Mouse (Mus musculus): ENCODE data around the gene Drd2. TPM values are rescaled to one million over a fixed set of nuclear protein-coding genes. Genes with fewer than 3 reads are reported as not detected.

Drd2 gene
- 4.4 and 8.5 TPM in 2 replicates for polyA plus RNA-seq (2012; rRNA removed)

- no peak for DNase-seq (ENCODE audit: extremely low spot score in 1 of 2, low spot score in 1 of 2)
These were observed at the start of gene Drd2 for GRCm38 (mm10) chr9:49340136-49341043. Gene Drd2 (plus strand): TSS chr9:49340627.

GRCm38 (mm10) chr9:49295101-49295500 is 45.3 kb upstream of the Drd2 start:
- DNase-seq (ENCODE audit: extremely low spot score in 1 of 2, low spot score in 1 of 2): no peak

GRCm38 (mm10) chr9:49307576-49307975 is 32.9 kb upstream of the Drd2 start:
- peak; percentile 13 to 26 for DNase-seq (ENCODE audit: extremely low spot score in 1 of 2, low spot score in 1 of 2)

- DNase-seq (ENCODE audit: extremely low spot score in 1 of 2, low spot score in 1 of 2): peak in 1 of 2 experiments; percentile 9
These were observed 29.6 kb upstream of the Drd2 start for GRCm38 (mm10) chr9:49310821-49311220.

GRCm38 (mm10) chr9:49318638-49319037 is 21.8 kb upstream of the Drd2 start:
- no peak for DNase-seq (ENCODE audit: extremely low spot score in 1 of 2, low spot score in 1 of 2)

GRCm38 (mm10) chr9:49341044-49341365 is 578 bp downstream of the Drd2 start:
- no peak for DNase-seq (ENCODE audit: extremely low spot score in 1 of 2, low spot score in 1 of 2)

GRCm38 (mm10) chr9:49365763-49366162 is 25.3 kb downstream of the Drd2 start:
- DNase-seq (ENCODE audit: extremely low spot score in 1 of 2, low spot score in 1 of 2): no peak

GRCm38 (mm10) chr9:49373946-49374345 is 33.5 kb downstream of the Drd2 start:
- DNase-seq (ENCODE audit: extremely low spot score in 1 of 2, low spot score in 1 of 2): no peak

- DNase-seq (ENCODE audit: extremely low spot score in 1 of 2, low spot score in 1 of 2): peak in 1 of 2 experiments; percentile 23
These were observed 39.5 kb downstream of the Drd2 start for GRCm38 (mm10) chr9:49379962-49380361.

GRCm38 (mm10) chr9:49384041-49384440 is 43.6 kb downstream of the Drd2 start:
- DNase-seq (ENCODE audit: extremely low spot score in 1 of 2, low spot score in 1 of 2): no peak

- DNase-seq (ENCODE audit: extremely low spot score in 1 of 2, low spot score in 1 of 2): no peak
These were observed 44.4 kb downstream of the Drd2 start for GRCm38 (mm10) chr9:49384855-49385254.

- DNase-seq (ENCODE audit: extremely low spot score in 1 of 2, low spot score in 1 of 2): no peak
These were observed 44.9 kb downstream of the Drd2 start for GRCm38 (mm10) chr9:49385301-49385700.

GRCm38 (mm10) chr9:49386119-49386518 is 45.7 kb downstream of the Drd2 start:
- DNase-seq (ENCODE audit: extremely low spot score in 1 of 2, low spot score in 1 of 2): peak; percentile 5 to 26

GRCm38 (mm10) chr9:49392242-49392641 is 51.8 kb downstream of the Drd2 start:
- DNase-seq (ENCODE audit: extremely low spot score in 1 of 2, low spot score in 1 of 2): no peak

- DNase-seq (ENCODE audit: extremely low spot score in 1 of 2, low spot score in 1 of 2): peak in 1 of 2 experiments; percentile 37
These were observed 55.6 kb downstream of the Drd2 start for GRCm38 (mm10) chr9:49396006-49396405.

- no peak for DNase-seq (ENCODE audit: extremely low spot score in 1 of 2, low spot score in 1 of 2)
These were observed 63.3 kb downstream of the Drd2 start for GRCm38 (mm10) chr9:49403711-49404110.

GRCm38 (mm10) chr9:49407028-49407427 is 66.6 kb downstream of the Drd2 start:
- DNase-seq (ENCODE audit: extremely low spot score in 1 of 2, low spot score in 1 of 2): no peak

GRCm38 (mm10) chr9:49410621-49411020 is 70.2 kb downstream of the Drd2 start:
- DNase-seq (ENCODE audit: extremely low spot score in 1 of 2, low spot score in 1 of 2): no peak

- DNase-seq (ENCODE audit: extremely low spot score in 1 of 2, low spot score in 1 of 2): no peak
These were observed 83.4 kb downstream of the Drd2 start for GRCm38 (mm10) chr9:49423866-49424265.

- DNase-seq (ENCODE audit: extremely low spot score in 1 of 2, low spot score in 1 of 2): no peak
These were observed 85.2 kb downstream of the Drd2 start for GRCm38 (mm10) chr9:49425585-49425984.

GRCm38 (mm10) chr9:49426921-49427320 is 86.5 kb downstream of the Drd2 start, which contains the start of gene Ankk1:
Gene Ankk1 (minus strand): TSS chr9:49427021.
- DNase-seq (ENCODE audit: extremely low spot score in 1 of 2, low spot score in 1 of 2): no peak

- DNase-seq (ENCODE audit: extremely low spot score in 1 of 2, low spot score in 1 of 2): no peak
These were observed 87.1 kb downstream of the Drd2 start for GRCm38 (mm10) chr9:49427478-49427877.

Measured in frontal cortex, adult 2 months (tissue).